Mouse (Mus musculus) CH12.LX (cell line): ENCODE results near the gene Brca1.
A peak's percentile ranks its signal among the peaks of the same experiment; 100 is the strongest.

ENCODE experiments used
- CHD2 ChIP-seq: IDR thresholded peaks from 2 replicates; pipeline ENCODE4 v1.6.1; 2011; ENCODE audit warnings: low read length, improper control_type of control experiment
- CTCF ChIP-seq, 2 experiments: IDR thresholded peaks in 1 of 2; conservative IDR thresholded peaks in 1 of 2; 2 replicates each; pipeline ENCODE4 v1.5.1; 2011 to 2012; ENCODE audit warnings: low read depth in 2 of 2, low read length in 2 of 2, improper control_type of control experiment in 1 of 2, inconsistent platforms in 1 of 2, mild to moderate bottlenecking in 1 of 2, moderate library complexity in 1 of 2
- EP300 ChIP-seq: IDR thresholded peaks from 2 replicates; pipeline ENCODE4 v1.6.1; 2011; ENCODE audit warnings: low read length, improper control_type of control experiment
- IRF4 ChIP-seq: IDR thresholded peaks from 2 replicates; pipeline ENCODE4 v1.6.1; 2014; ENCODE audit warnings: low read depth, mild to moderate bottlenecking, inconsistent platforms, low read length, improper control_type of control experiment

DNA sequence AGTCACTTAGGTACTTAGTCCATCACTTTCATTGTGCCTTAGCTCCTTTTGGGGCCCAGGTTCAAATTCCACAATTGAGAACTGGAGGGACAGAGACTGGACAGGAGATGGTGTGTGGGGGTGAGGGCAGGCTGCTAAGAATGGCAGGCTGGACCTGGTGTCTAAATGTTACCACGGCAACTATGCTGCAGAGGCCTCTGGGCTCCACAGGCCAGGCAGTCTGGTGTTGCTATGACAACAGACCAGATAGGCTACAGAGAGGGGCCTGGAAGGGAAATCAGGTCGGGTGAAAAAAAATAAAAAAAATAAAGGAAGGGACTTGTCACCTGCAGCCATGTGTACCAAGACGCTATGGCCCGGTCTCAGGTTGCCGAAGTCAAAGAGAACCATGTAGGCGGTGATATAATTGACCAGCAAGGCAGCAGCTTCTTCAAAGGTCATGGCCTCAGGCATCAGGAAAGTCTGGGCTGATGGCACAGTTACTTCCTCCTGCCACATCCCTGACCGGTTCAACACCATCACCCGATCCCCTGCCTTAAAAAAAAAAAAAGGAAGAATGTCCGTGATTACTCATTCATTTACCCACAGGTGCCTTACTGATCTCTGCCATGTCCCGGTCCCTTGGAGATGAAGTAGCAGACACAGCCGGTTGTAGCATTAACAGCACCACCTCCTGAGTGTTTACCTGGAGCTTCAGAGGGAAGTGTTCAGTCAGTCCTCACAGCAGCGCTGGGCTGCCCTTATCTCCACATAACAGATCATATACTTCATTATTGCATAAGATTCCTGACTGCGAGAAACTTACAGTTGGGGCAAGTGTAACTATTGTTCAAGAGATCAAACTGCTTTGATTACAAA is 88.9 kb downstream of the Brca1 start:
- TF ChIP-seq IRF4 (0 out of 2 replicates have a peak, but pooled peaks have one; percentile 35), CHD2 (no peak), CTCF (conservative IDR thresholded peaks at IDR 0.05 in 1 of 2, IDR thresholded peaks at IDR 0.05 in 1 of 2; ENCODE audit: low read depth in 2 of 2, low read length in 2 of 2) (no peak), EP300 (peak; percentile 72)
